Mouse (Mus musculus) urinary bladder, adult 2 months (tissue): Measurements from ENCODE around the gene Aqp1. TPM values are rescaled to one million over a fixed set of nuclear protein-coding genes. Genes with fewer than 3 reads are reported as not detected.

Experiments
- polyA plus RNA-seq: library from polyadenylated mRNA; depleted of rRNA; stranded (reverse); fragments of >200 nt; gene quantifications from 2 replicates; pipeline ENCODE4 v1.2.3, GENCODE M21; 2012; rRNA removed

The Aqp1 gene
- polyA plus RNA-seq, 1 experiment, result 444 TPM

Other genes starting within 250 kb of the Aqp1 start
- 0.54 and 0.59 TPM in 2 replicates for gene Crhr2, start 203.4 kb upstream of the Aqp1 start, polyA plus RNA-seq
- gene Inmt, start 161.4 kb upstream of the Aqp1 start, polyA plus RNA-seq, result 246 and 312 TPM in 2 replicates
- 11.4 and 12.3 TPM in 2 replicates for gene Mindy4, start 133.0 kb upstream of the Aqp1 start, polyA plus RNA-seq
- not detected in 2 replicates for gene Ghrhr, start 39.9 kb downstream of the Aqp1 start, polyA plus RNA-seq
- gene Adcyap1r1, start 115.5 kb downstream of the Aqp1 start, polyA plus RNA-seq, result 5.8 and 8.6 TPM in 2 replicates